Mouse (Mus musculus): ENCODE measurements at regions not wholly inside any gene's neighbourhood (a gene's known extent, or its start where the extent isn't known, plus 50 kb on each side); places are given as distances from the start of the nearest gene placed in this dataset.

GRCm38 (mm10) chr4:125882531-125882930 is 141.8 kb upstream of the Csf3r start:
- no peak for TF ChIP-seq POLR2A (IDR thresholded peaks at IDR 0.05; ENCODE audit: low read depth, low read length)
- no peak for TF ChIP-seq CTCF (IDR thresholded peaks at IDR 0.05; ENCODE audit: extremely low read depth, insufficient read depth, insufficient read length, insufficient replicate concordance)

Measured in spleen, adult 2 months (tissue).